Mouse (Mus musculus) midbrain, embryonic 13.5 days (tissue): ENCODE data around the gene Btbd35f27. TPM values are rescaled to one million over a fixed set of nuclear protein-coding genes. Genes with fewer than 3 reads are reported as not detected.
"Not testable (repeated sequence)": the region's sequence is repeated elsewhere in the genome, so short reads cannot be mapped to it uniquely, and the experiment has no call there.

Experiments used
- ATAC-seq: fragments of 200-750 bp; cut with Nextera tagmentation; 2 replicates; pipeline ENCODE4 v1.8.0; 2017; ENCODE audit warnings: mild to moderate bottlenecking, moderate TSS enrichment, moderate library complexity
- H3K27ac ChIP-seq: fragments of 300-500 bp; sonication (generic); 2 replicates; pipeline ENCODE4 v1.5.1; 2015; ENCODE audit warnings: inconsistent platforms, mild to moderate bottlenecking, moderate library complexity
- H3K27me3 ChIP-seq: fragments of 300-500 bp; sonication (generic); 2 replicates; pipeline ENCODE4 v1.6.1; 2015; ENCODE audit warnings: mild to moderate bottlenecking, inconsistent platforms
- H3K36me3 ChIP-seq: fragments of 300-500 bp; sonication (generic); 2 replicates; pipeline ENCODE4 v1.6.1; 2015; ENCODE audit warnings: mild to moderate bottlenecking, inconsistent platforms
- H3K4me1 ChIP-seq: fragments of 300-500 bp; sonication (generic); replicated peaks from 2 replicates; pipeline ENCODE4 v1.6.1; 2015; ENCODE audit warnings: inconsistent platforms
- H3K4me2 ChIP-seq: fragments of 300-500 bp; sonication (generic); replicated peaks from 2 replicates; pipeline ENCODE4 v1.6.1; 2015; ENCODE audit warnings: moderate library complexity, mild to moderate bottlenecking, inconsistent platforms
- H3K4me3 ChIP-seq: fragments of 300-500 bp; sonication (generic); replicated peaks from 2 replicates; pipeline ENCODE4 v1.5.1; 2015; ENCODE audit warnings: mild to moderate bottlenecking, inconsistent platforms
- H3K9ac ChIP-seq: fragments of 300-500 bp; sonication (generic); replicated peaks from 2 replicates; pipeline ENCODE4 v1.6.1; 2015; ENCODE audit warnings: mild to moderate bottlenecking, inconsistent platforms
- H3K9me3 ChIP-seq: fragments of 300-500 bp; sonication (generic); 2 replicates; pipeline ENCODE4 v1.6.1; 2016; ENCODE audit warnings: mild to moderate bottlenecking, inconsistent platforms
- WGBS: fragments of 180-500 bp; shearing (Covaris S2); methylation state at CpG from one replicate; pipeline ENCODE4 v1.1.7; 2015; 5-methylcytosine and 5-hydroxymethylcytosine counted together
- polyA plus RNA-seq: library from polyadenylated mRNA; unstranded; fragments of >200 nt; fragmentation: Nextera tagmentation; extraction: Ambion mirVana; gene quantifications from 2 replicates; pipeline ENCODE4 v1.2.1, GENCODE M21; 2015

Gene Btbd35f27
- not detected in 2 replicates for polyA plus RNA-seq

GRCm38 (mm10) chrX:4951835-4952234, at the start of gene Btbd35f27:
Gene Btbd35f27, plus strand, starts transcription at chrX:4952135.
- H3K9ac ChIP-seq, H3K9me3 ChIP-seq, H3K4me2 ChIP-seq, H3K27me3 ChIP-seq, H3K4me3 ChIP-seq, H3K27ac ChIP-seq, ATAC-seq, H3K36me3 ChIP-seq, H3K4me1 ChIP-seq: not testable (repeated sequence)
- 95% methylated on average over 1 of the region's 3 CpGs for WGBS

Other genes starting within 250 kb of the Btbd35f27 start
- gene Btbd35f4, start 151.6 kb upstream of the Btbd35f27 start, polyA plus RNA-seq, result not detected in 2 replicates